Mouse (Mus musculus) midbrain, embryonic 13.5 days (tissue): Measurements from ENCODE around the gene Cd72. TPM values are rescaled to one million over a fixed set of nuclear protein-coding genes. Genes with fewer than 3 reads are reported as not detected.
"Not testable (repeated sequence)": the region's sequence is repeated elsewhere in the genome, so short reads cannot be mapped to it uniquely, and the experiment has no call there.

ENCODE experiments used
- ATAC-seq: fragments of 200-750 bp; cut with Nextera tagmentation; 2 replicates; pipeline ENCODE4 v1.8.0; 2017; ENCODE audit warnings: mild to moderate bottlenecking, moderate TSS enrichment, moderate library complexity
- H3K27ac ChIP-seq: fragments of 300-500 bp; sonication (generic); 2 replicates; pipeline ENCODE4 v1.5.1; 2015; ENCODE audit warnings: inconsistent platforms, mild to moderate bottlenecking, moderate library complexity
- H3K27me3 ChIP-seq: fragments of 300-500 bp; sonication (generic); 2 replicates; pipeline ENCODE4 v1.6.1; 2015; ENCODE audit warnings: mild to moderate bottlenecking, inconsistent platforms
- H3K36me3 ChIP-seq: fragments of 300-500 bp; sonication (generic); 2 replicates; pipeline ENCODE4 v1.6.1; 2015; ENCODE audit warnings: mild to moderate bottlenecking, inconsistent platforms
- H3K4me1 ChIP-seq: fragments of 300-500 bp; sonication (generic); replicated peaks from 2 replicates; pipeline ENCODE4 v1.6.1; 2015; ENCODE audit warnings: inconsistent platforms
- H3K4me2 ChIP-seq: fragments of 300-500 bp; sonication (generic); replicated peaks from 2 replicates; pipeline ENCODE4 v1.6.1; 2015; ENCODE audit warnings: moderate library complexity, mild to moderate bottlenecking, inconsistent platforms
- H3K4me3 ChIP-seq: fragments of 300-500 bp; sonication (generic); replicated peaks from 2 replicates; pipeline ENCODE4 v1.5.1; 2015; ENCODE audit warnings: mild to moderate bottlenecking, inconsistent platforms
- H3K9ac ChIP-seq: fragments of 300-500 bp; sonication (generic); replicated peaks from 2 replicates; pipeline ENCODE4 v1.6.1; 2015; ENCODE audit warnings: mild to moderate bottlenecking, inconsistent platforms
- H3K9me3 ChIP-seq: fragments of 300-500 bp; sonication (generic); 2 replicates; pipeline ENCODE4 v1.6.1; 2016; ENCODE audit warnings: mild to moderate bottlenecking, inconsistent platforms
- WGBS: fragments of 180-500 bp; shearing (Covaris S2); methylation state at CpG from one replicate; pipeline ENCODE4 v1.1.7; 2015; 5-methylcytosine and 5-hydroxymethylcytosine counted together
- polyA plus RNA-seq: library from polyadenylated mRNA; unstranded; fragments of >200 nt; fragmentation: Nextera tagmentation; extraction: Ambion mirVana; gene quantifications from 2 replicates; pipeline ENCODE4 v1.2.1, GENCODE M21; 2015

Cd72 gene
- polyA plus RNA-seq, 1 experiment from 2014 or later: 4.7 TPM

GRCm38 (mm10) chr4:43492101-43492820 is 37.8 kb upstream of the Cd72 start:
- 0 out of 2 replicates have a peak, but pooled peaks cover 5% of the 10 kb centered on the region for H3K36me3 ChIP-seq

GRCm38 (mm10) chr4:43490801-43491200 is 36.4 kb upstream of the Cd72 start:
- WGBS: 79% methylated on average over 5 of the region's 5 CpGs
- Histone ChIP-seq H3K9ac (no peak overlapping the region), H3K9me3 (no peaks in the 10 kb centered on the region), H3K27ac (no peak overlapping the region), H3K4me1 (peaks cover 14% of the 10 kb centered on the region), H3K4me2 (no peak overlapping the region), H3K27me3 (no peaks in the 10 kb centered on the region), H3K4me3 (no peak overlapping the region), H3K36me3 (0 out of 2 replicates have a peak, but pooled peaks cover 4% of the 10 kb centered on the region)
- ATAC-seq: no peak

More at GRCm38 (mm10) chr4:43492101-43492820, 37.8 kb upstream of the Cd72 start:
- no peak for ATAC-seq
- Histone ChIP-seq H3K4me2 (peak overlapping the region; percentile 67), H3K27me3 (no peaks in the 10 kb centered on the region), H3K9ac (no peak overlapping the region), H3K27ac (peak overlapping the region; percentile 89), H3K4me3 (peak overlapping the region; percentile 74), H3K4me1 (peaks cover 25% of the 10 kb centered on the region), H3K9me3 (no peaks in the 10 kb centered on the region)
- 44% methylated on average over 12 of the region's 12 CpGs for WGBS

- 89% methylated on average over 3 of the region's 3 CpGs for WGBS
- H3K4me1 ChIP-seq: peaks cover 9% of the 10 kb centered on the region
- H3K4me2 ChIP-seq: no peak overlapping the region
- no peaks in the 10 kb centered on the region for H3K36me3 ChIP-seq
- H3K27me3 ChIP-seq: no peaks in the 10 kb centered on the region
- H3K27ac ChIP-seq: no peak overlapping the region
- ATAC-seq: no peak
- H3K4me3 ChIP-seq: no peak overlapping the region
- no peaks in the 10 kb centered on the region for H3K9me3 ChIP-seq
- H3K9ac ChIP-seq: no peak overlapping the region
Observed at GRCm38 (mm10) chr4:43489611-43490010, 35.2 kb upstream of the Cd72 start.

- not testable (repeated sequence) for H3K36me3 ChIP-seq, H3K4me3 ChIP-seq, H3K4me2 ChIP-seq, H3K9ac ChIP-seq, H3K27ac ChIP-seq, H3K4me1 ChIP-seq, H3K27me3 ChIP-seq, ATAC-seq, H3K9me3 ChIP-seq
- WGBS: 89% methylated on average over 5 of the region's 5 CpGs
Observed at GRCm38 (mm10) chr4:43485666-43486065, 31.2 kb upstream of the Cd72 start.

- WGBS: 61% methylated on average over 12 of the region's 12 CpGs
- H3K9ac ChIP-seq: no peak within 1 kb of the TSS
- no peak for ATAC-seq
- no peak within 1 kb of the TSS for H3K27ac ChIP-seq
- H3K9me3 ChIP-seq: no peaks in the 10 kb centered on the region
- no peak within 1 kb of the TSS for H3K4me2 ChIP-seq
- H3K27me3 ChIP-seq: 0 out of 2 replicates have a peak, but pooled peaks cover 5% of the 10 kb centered on the region
- H3K4me1 ChIP-seq: no peaks in the 10 kb centered on the region
- no peak within 1 kb of the TSS for H3K4me3 ChIP-seq
- H3K36me3 ChIP-seq: no peaks in the 10 kb centered on the region
Observed at GRCm38 (mm10) chr4:43483535-43484091, 29.2 kb upstream of the Cd72 start, which contains the start of gene Sit1. Gene Sit1 (minus strand): TSS chr4:43483734.

GRCm38 (mm10) chr4:43482591-43482990 is 28.2 kb upstream of the Cd72 start:
- Histone ChIP-seq H3K4me1 (0 out of 2 replicates have a peak, but pooled peaks cover 4% of the 10 kb centered on the region), H3K27me3 (0 out of 2 replicates have a peak, but pooled peaks cover 5% of the 10 kb centered on the region), H3K27ac (no peak overlapping the region), H3K4me2 (no peak overlapping the region), H3K36me3 (no peaks in the 10 kb centered on the region), H3K9me3 (no peaks in the 10 kb centered on the region), H3K9ac (no peak overlapping the region), H3K4me3 (no peak overlapping the region)
- WGBS: 75% methylated on average over 10 of the region's 10 CpGs
- no peak for ATAC-seq

GRCm38 (mm10) chr4:43481894-43482456 is 27.5 kb upstream of the Cd72 start:
- Histone ChIP-seq H3K27ac (no peak overlapping the region), H3K4me3 (no peak overlapping the region), H3K4me2 (no peak overlapping the region), H3K36me3 (no peaks in the 10 kb centered on the region), H3K4me1 (0 out of 2 replicates have a peak, but pooled peaks cover 4% of the 10 kb centered on the region), H3K9me3 (no peaks in the 10 kb centered on the region), H3K27me3 (0 out of 2 replicates have a peak, but pooled peaks cover 5% of the 10 kb centered on the region), H3K9ac (no peak overlapping the region)
- no peak for ATAC-seq
- WGBS: 77% methylated on average over 7 of the region's 7 CpGs

GRCm38 (mm10) chr4:43480985-43481384 is 26.6 kb upstream of the Cd72 start:
- WGBS: 91% methylated on average over 5 of the region's 5 CpGs
- Histone ChIP-seq H3K27ac (no peak overlapping the region), H3K36me3 (no peaks in the 10 kb centered on the region), H3K4me3 (no peak overlapping the region), H3K27me3 (0 out of 2 replicates have a peak, but pooled peaks cover 5% of the 10 kb centered on the region), H3K9me3 (no peaks in the 10 kb centered on the region), H3K4me2 (no peak overlapping the region), H3K9ac (no peak overlapping the region), H3K4me1 (0 out of 2 replicates have a peak, but pooled peaks cover 4% of the 10 kb centered on the region)
- ATAC-seq: no peak

- 47% methylated on average over 24 of the region's 24 CpGs for WGBS
- no peak overlapping the region for H3K4me3 ChIP-seq
- 0 out of 2 replicates have a peak, but pooled peaks cover 4% of the 10 kb centered on the region for H3K4me1 ChIP-seq
- H3K9me3 ChIP-seq: no peaks in the 10 kb centered on the region
- H3K36me3 ChIP-seq: no peaks in the 10 kb centered on the region
- ATAC-seq: no peak
- H3K9ac ChIP-seq: no peak overlapping the region
- 0 out of 2 replicates have a peak, but pooled peaks cover 5% of the 10 kb centered on the region for H3K27me3 ChIP-seq
- no peak overlapping the region for H3K4me2 ChIP-seq
- no peak overlapping the region for H3K27ac ChIP-seq
Observed at GRCm38 (mm10) chr4:43478906-43479832, 24.7 kb upstream of the Cd72 start.

GRCm38 (mm10) chr4:43478534-43478858 is 24.1 kb upstream of the Cd72 start:
- ATAC-seq: no peak; the same call in 1 of the 2 replicates
- Histone ChIP-seq H3K4me3 (peak overlapping the region; percentile 35), H3K9ac (0 out of 2 replicates have a peak overlapping the region, but pooled peaks have one; percentile 10), H3K4me2 (peak overlapping the region; percentile 54), H3K27ac (peak overlapping the region; percentile 19; the same call in 1 of the 2 replicates), H3K9me3 (no peaks in the 10 kb centered on the region), H3K36me3 (no peaks in the 10 kb centered on the region), H3K27me3 (0 out of 2 replicates have a peak, but pooled peaks cover 5% of the 10 kb centered on the region), H3K4me1 (0 out of 2 replicates have a peak, but pooled peaks cover 4% of the 10 kb centered on the region)
- WGBS: 46% methylated on average over 8 of the region's 8 CpGs

- Histone ChIP-seq H3K9ac (0 out of 2 replicates have a peak overlapping the region, but pooled peaks have one; percentile 10), H3K9me3 (no peaks in the 10 kb centered on the region), H3K4me3 (peak overlapping the region; percentile 35), H3K4me1 (0 out of 2 replicates have a peak, but pooled peaks cover 4% of the 10 kb centered on the region), H3K4me2 (peak overlapping the region; percentile 54), H3K36me3 (no peaks in the 10 kb centered on the region), H3K27ac (peak overlapping the region; percentile 19; the same call in 1 of the 2 replicates), H3K27me3 (0 out of 2 replicates have a peak, but pooled peaks cover 5% of the 10 kb centered on the region)
- 15% methylated on average over 11 of the region's 11 CpGs for WGBS
- ATAC-seq: peak; percentile 95
Observed at GRCm38 (mm10) chr4:43477857-43478533, 23.6 kb upstream of the Cd72 start.
